Mouse (Mus musculus) fat pad, adult 2 months (tissue): ENCODE measurements around the gene Olfr1173.

Source experiments
- DNase-seq: peaks from one replicate; pipeline ENCODE4 v3.0.0-alpha.2; 2011; ENCODE audit warnings: low read depth, low spot score; ENCODE audit errors: extremely low read depth

The Olfr1173 gene

DNA sequence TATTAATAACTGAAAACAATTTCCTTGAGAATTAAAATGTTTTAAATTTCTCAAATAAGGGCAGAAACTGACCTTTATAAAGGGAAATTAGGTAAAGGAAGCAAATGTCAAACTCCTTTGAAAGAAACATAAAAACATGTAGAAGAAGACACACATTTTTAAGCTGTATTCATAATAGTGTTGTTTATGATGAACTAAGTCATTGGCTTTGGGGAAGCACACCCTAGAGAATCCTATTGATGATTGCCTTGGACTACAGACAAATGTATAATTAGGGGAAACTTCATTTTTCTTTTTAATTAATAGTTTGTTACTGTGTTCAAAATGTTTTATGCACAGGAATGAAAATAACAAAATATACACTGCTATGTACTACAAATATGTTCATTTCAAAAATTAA lies at the start of gene Olfr1173:
Gene Olfr1173, minus strand, starts transcription at position 101 of the 400 bp plus-strand sequence.
- no peak for DNase-seq

DNA sequence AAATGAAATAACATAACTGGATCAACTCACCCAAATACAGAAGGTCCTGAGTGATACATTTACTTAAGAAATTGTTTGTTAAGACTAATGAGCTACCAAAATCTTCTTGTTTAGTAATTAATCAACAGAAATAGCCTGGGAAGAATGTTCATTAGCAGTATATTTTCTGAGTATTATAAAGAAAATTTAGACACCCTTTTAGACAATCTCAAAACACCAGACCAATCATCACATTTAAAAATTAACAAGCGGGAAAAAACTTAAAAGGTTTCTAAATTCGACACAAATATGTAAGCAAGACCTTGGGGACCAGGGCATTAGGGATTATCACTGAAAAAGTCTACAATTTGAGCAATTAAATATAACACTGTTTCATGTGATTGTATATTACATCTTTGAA lies 47.4 kb upstream of the Olfr1173 start, which contains the start of gene Olfr1175-ps:
Gene Olfr1175-ps, minus strand, starts transcription at position 101 of the 400 bp plus-strand sequence.
- no peak for DNase-seq

DNA sequence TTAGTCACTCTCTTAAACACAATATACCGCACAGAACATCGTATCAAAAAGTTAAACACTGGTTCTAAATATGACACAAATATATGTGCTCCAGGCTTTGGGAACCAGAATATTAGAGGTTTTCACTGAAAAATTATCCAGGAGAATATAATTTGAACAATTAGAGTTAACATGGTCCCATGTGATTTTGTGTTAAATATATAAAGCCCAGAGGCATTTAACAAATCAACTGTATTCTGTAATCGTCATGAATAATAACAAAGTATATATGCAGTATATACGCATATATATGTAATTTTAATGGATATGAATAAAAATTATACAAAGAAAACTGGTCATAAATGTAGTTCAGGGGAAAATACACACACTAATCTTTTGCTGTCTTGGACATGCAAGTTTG lies 35.4 kb upstream of the Olfr1173 start, which contains the start of gene Olfr1174-ps:
Gene Olfr1174-ps, minus strand, starts transcription at position 101 of the 400 bp plus-strand sequence.
- no peak for DNase-seq

DNA sequence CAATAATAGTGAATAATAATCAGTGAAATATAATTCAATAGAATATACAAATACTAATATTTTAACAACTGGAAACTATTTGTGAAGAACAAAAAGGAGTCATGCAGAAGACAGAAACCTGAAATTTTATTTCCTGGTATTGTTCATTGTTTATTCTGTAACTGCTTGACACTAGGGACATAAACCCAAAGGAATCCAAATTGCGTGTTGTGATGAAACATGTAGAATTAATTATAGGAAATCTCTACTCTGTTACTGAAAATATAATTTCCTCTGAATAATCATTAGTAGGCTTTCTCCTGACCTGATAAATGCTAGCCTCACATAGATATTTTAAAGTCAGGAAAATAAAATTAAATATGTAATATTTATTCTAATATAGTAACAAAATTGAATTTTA lies 51.4 kb downstream of the Olfr1173 start, which contains the start of gene Olfr1170:
Gene Olfr1170, minus strand, starts transcription at position 101 of the 400 bp plus-strand sequence.
- no peak for DNase-seq
